Mouse (Mus musculus): Measurements from ENCODE around the gene Zfp524.

DNA sequence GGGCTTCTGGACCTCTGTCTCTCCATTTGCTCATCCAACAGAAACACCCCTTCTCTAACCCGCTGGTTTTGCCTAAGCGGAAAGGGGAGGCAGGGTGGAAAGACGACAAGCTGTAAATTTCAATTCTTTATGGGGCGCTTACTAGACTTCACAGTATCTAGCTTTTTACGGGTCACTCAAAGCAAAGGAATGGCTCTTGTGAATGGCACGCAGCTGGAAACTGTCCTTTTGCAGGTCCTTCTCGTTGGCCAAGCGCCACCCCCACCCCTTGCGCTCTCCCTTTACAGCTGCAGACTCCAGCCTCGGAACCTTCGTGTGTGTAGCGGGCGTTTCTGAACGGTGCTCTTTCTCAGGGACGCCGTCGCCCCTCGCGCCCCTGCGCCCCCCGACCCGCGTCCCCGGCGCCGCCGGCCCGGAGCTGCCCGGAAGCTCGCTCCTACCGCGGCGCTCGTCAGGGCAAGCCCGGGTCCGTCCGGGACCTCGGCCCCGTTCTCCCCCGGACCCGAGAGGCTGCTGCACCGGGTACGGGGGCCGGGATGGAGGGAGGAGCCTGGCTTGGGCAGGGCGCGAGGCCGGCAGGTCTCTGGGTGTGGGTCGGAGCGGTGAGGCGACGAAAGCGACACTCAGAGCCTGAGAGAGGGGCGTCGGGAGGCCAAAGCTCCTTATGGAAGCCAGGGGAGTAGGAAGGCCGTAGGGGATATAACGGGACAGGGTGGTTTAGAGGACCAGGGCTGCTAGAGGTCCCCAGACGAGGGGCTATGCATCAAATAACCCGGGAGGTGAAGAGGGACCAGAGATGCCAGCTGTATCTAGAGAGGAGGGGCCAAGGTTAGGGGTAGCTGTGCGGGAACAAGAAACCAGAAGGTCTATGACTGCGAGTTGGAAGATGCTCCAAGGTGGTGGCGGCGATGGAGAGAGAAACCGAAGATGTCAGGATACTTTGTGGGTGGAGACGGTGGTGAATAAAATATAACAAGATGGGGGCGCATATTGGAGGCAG is 37.3 kb downstream of the Zfp524 start, which contains the start of gene Zfp580:
- no peak for TF ChIP-seq CTCF (IDR thresholded peaks at IDR 0.05; ENCODE audit: low read depth)
- no peak for TF ChIP-seq EP300 (IDR thresholded peaks at IDR 0.05; ENCODE audit: low read depth)
